Mouse (Mus musculus) heart, embryonic 14.5 days (tissue): ENCODE data around the gene Fam149b. TPM values are rescaled to one million over a fixed set of nuclear protein-coding genes. Genes with fewer than 3 reads are reported as not detected.
A peak's percentile ranks its signal among the peaks of the same experiment; 100 is the strongest.

Experiments used
- ATAC-seq: fragments of 200-750 bp; cut with Nextera tagmentation; 2 replicates; pipeline ENCODE4 v1.8.0; 2017; ENCODE audit warnings: low read depth, moderate TSS enrichment; ENCODE audit not compliant: insufficient number of reproducible peaks, insufficient read depth, low FRiP score
- H3K27ac ChIP-seq, 2 experiments: fragments of 200-500 bp in 1 of 2; fragments of 300-500 bp in 1 of 2; sonication (generic) in 1 of 2; replicated peaks in 1 of 2; 2 replicates each; pipeline ENCODE4 v1.5.1; 2012 to 2014; ENCODE audit warnings: low read depth in 2 of 2, low read length in 2 of 2, control low read depth in 1 of 2, mild to moderate bottlenecking in 1 of 2, mixed read lengths in 1 of 2; ENCODE audit not compliant: control insufficient read depth in 1 of 2, insufficient read depth in 1 of 2
- H3K27me3 ChIP-seq: fragments of 300-500 bp; sonication (generic); 2 replicates; pipeline ENCODE4 v1.6.1; 2014; ENCODE audit warnings: mild to moderate bottlenecking, low read length, control low read depth; ENCODE audit not compliant: control insufficient read depth, insufficient read depth
- H3K36me3 ChIP-seq: fragments of 300-500 bp; sonication (generic); 2 replicates; pipeline ENCODE4 v1.6.1; 2014; ENCODE audit warnings: mild to moderate bottlenecking, control low read depth, low read length, mixed read lengths; ENCODE audit not compliant: control insufficient read depth, insufficient read depth
- H3K4me1 ChIP-seq, 2 experiments: fragments of 200-500 bp in 1 of 2; fragments of 300-500 bp in 1 of 2; sonication (generic) in 1 of 2; 2 replicates each; pipeline ENCODE4 v1.6.1; 2012 to 2014; ENCODE audit warnings: low read length in 2 of 2, control low read depth in 1 of 2, mixed read lengths in 1 of 2; ENCODE audit not compliant: control insufficient read depth in 2 of 2, insufficient read depth in 2 of 2
- H3K4me2 ChIP-seq: fragments of 300-500 bp; sonication (generic); 2 replicates; pipeline ENCODE4 v1.6.1; 2014; ENCODE audit warnings: mild to moderate bottlenecking, low read length
- H3K4me3 ChIP-seq, 2 experiments: fragments of 200-500 bp in 1 of 2; fragments of 300-500 bp in 1 of 2; sonication (generic) in 1 of 2; 2 replicates each; pipeline ENCODE4 v1.5.1; 2012 to 2014; ENCODE audit warnings: low read length in 2 of 2, mild to moderate bottlenecking in 2 of 2, control low read depth in 1 of 2, low read depth in 1 of 2, moderate library complexity in 1 of 2; ENCODE audit not compliant: control insufficient read depth in 1 of 2, insufficient read depth in 1 of 2
- H3K9ac ChIP-seq: fragments of 300-500 bp; sonication (generic); 2 replicates; pipeline ENCODE4 v1.6.1; 2014; ENCODE audit warnings: mild to moderate bottlenecking, low read length
- H3K9me3 ChIP-seq: fragments of 300-500 bp; sonication (generic); 2 replicates; pipeline ENCODE4 v1.6.1; 2016; ENCODE audit warnings: low read length, control low read depth; ENCODE audit not compliant: control insufficient read depth
- WGBS: fragments of 180-500 bp; shearing (Covaris S2); extraction: QIAGEN DNeasy Blood & Tissue Kit; methylation state at CpG from one replicate; pipeline ENCODE4 v1.1.7; 2014; 5-methylcytosine and 5-hydroxymethylcytosine counted together
- polyA plus RNA-seq: library from polyadenylated mRNA; unstranded; fragments of >200 nt; fragmentation: Nextera tagmentation; extraction: Ambion mirVana; gene quantifications from 2 replicates; pipeline ENCODE4 v1.2.1, GENCODE M21; 2014

The Fam149b gene
- polyA plus RNA-seq, 1 experiment from 2014 or later, result 29.7 TPM

- H3K9me3 ChIP-seq, result no peaks in the 10 kb centered on the region
- peak; percentile 95 for ATAC-seq
- H3K27ac ChIP-seq, result peak within 1 kb of the TSS; percentile 88 to 89
- peak within 1 kb of the TSS; percentile 79 to 95 for H3K4me3 ChIP-seq
- under 1% methylated on average over 68 of the region's 68 CpGs for WGBS
- no peaks in the 10 kb centered on the region for H3K27me3 ChIP-seq
- peak within 1 kb of the TSS; percentile 77 for H3K4me2 ChIP-seq
- peak within 1 kb of the TSS; percentile 94 for H3K9ac ChIP-seq
- peaks cover 0 to 8% of the 10 kb centered on the region in 2 experiments; a peak in 2 of 4 replicates for H3K4me1 ChIP-seq
- H3K36me3 ChIP-seq, result peaks cover 24% of the 10 kb centered on the region
Observed at GRCm38 (mm10) chr14:20393205-20393913, 45.4 kb downstream of the Fam149b start, which contains the start of gene Mrps16. Mrps16 (minus strand) TSS chr14:20393634.

- Histone ChIP-seq H3K9me3 (no peaks in the 10 kb centered on the region), H3K27ac (no peak overlapping the region), H3K36me3 (no peaks in the 10 kb centered on the region), H3K27me3 (no peaks in the 10 kb centered on the region), H3K4me2 (no peak overlapping the region), H3K4me1 (0 out of 4 replicates have a peak, but pooled peaks cover 0 to 3% of the 10 kb centered on the region in 2 experiments), H3K9ac (no peak overlapping the region), H3K4me3 (no peak overlapping the region)
- ATAC-seq, result no peak
- 80% methylated on average over 9 of the region's 9 CpGs for WGBS
Observed at GRCm38 (mm10) chr14:20397220-20397619, 49.3 kb downstream of the Fam149b start.

- WGBS, result 38% methylated on average over 4 of the region's 4 CpGs
Observed at GRCm38 (mm10) chr14:20398864-20399263, 50.9 kb downstream of the Fam149b start.

GRCm38 (mm10) chr14:20400071-20400470, 52.1 kb downstream of the Fam149b start:
- no peaks in the 10 kb centered on the region for H3K4me1 ChIP-seq
- H3K36me3 ChIP-seq, result no peaks in the 10 kb centered on the region
- H3K27ac ChIP-seq, result no peak overlapping the region
- WGBS, result 50% methylated on average over 1 of the region's 1 CpGs
- no peak for ATAC-seq
- no peak overlapping the region for H3K4me2 ChIP-seq
- H3K9me3 ChIP-seq, result no peaks in the 10 kb centered on the region
- H3K27me3 ChIP-seq, result no peaks in the 10 kb centered on the region
- no peak overlapping the region for H3K4me3 ChIP-seq
- no peak overlapping the region for H3K9ac ChIP-seq

More at GRCm38 (mm10) chr14:20398864-20399263, 50.9 kb downstream of the Fam149b start:
- Histone ChIP-seq H3K9ac (no peak overlapping the region), H3K36me3 (no peaks in the 10 kb centered on the region), H3K27ac (no peak overlapping the region), H3K4me1 (no peaks in the 10 kb centered on the region), H3K27me3 (no peaks in the 10 kb centered on the region), H3K4me3 (no peak overlapping the region), H3K9me3 (no peaks in the 10 kb centered on the region), H3K4me2 (no peak overlapping the region)
- no peak for ATAC-seq

- H3K36me3 ChIP-seq, result no peaks in the 10 kb centered on the region
- ATAC-seq, result no peak
- no peak overlapping the region for H3K9ac ChIP-seq
- no peak overlapping the region for H3K27ac ChIP-seq
- H3K27me3 ChIP-seq, result no peaks in the 10 kb centered on the region
- no peak overlapping the region for H3K4me3 ChIP-seq
- H3K9me3 ChIP-seq, result no peaks in the 10 kb centered on the region
- H3K4me2 ChIP-seq, result no peak overlapping the region
- 36% methylated on average over 7 of the region's 7 CpGs for WGBS
- no peaks in the 10 kb centered on the region for H3K4me1 ChIP-seq
Observed at GRCm38 (mm10) chr14:20422257-20422656, 74.3 kb downstream of the Fam149b start.

GRCm38 (mm10) chr14:20423046-20423445, 75.1 kb downstream of the Fam149b start:
- H3K4me3 ChIP-seq, result no peak overlapping the region
- no peak for ATAC-seq
- no peaks in the 10 kb centered on the region for H3K9me3 ChIP-seq
- no peak overlapping the region for H3K9ac ChIP-seq
- no peak overlapping the region for H3K4me2 ChIP-seq
- H3K36me3 ChIP-seq, result no peaks in the 10 kb centered on the region
- WGBS, result 85% methylated on average over 6 of the region's 6 CpGs
- no peak overlapping the region for H3K27ac ChIP-seq
- H3K4me1 ChIP-seq, result no peaks in the 10 kb centered on the region
- no peaks in the 10 kb centered on the region for H3K27me3 ChIP-seq

GRCm38 (mm10) chr14:20428593-20428992, 80.6 kb downstream of the Fam149b start:
- H3K36me3 ChIP-seq, result no peaks in the 10 kb centered on the region
- H3K27ac ChIP-seq, result no peak overlapping the region
- no peaks in the 10 kb centered on the region for H3K27me3 ChIP-seq
- no peak overlapping the region for H3K9ac ChIP-seq
- no peak overlapping the region for H3K4me3 ChIP-seq
- no peak for ATAC-seq
- H3K4me2 ChIP-seq, result no peak overlapping the region
- no peaks in the 10 kb centered on the region for H3K4me1 ChIP-seq
- WGBS, result 37% methylated on average over 1 of the region's 1 CpGs
- H3K9me3 ChIP-seq, result peaks cover 4% of the 10 kb centered on the region; the same call in 1 of the 2 replicates
